Mouse (Mus musculus): Measurements from ENCODE around the gene Rnf2. TPM values are rescaled to one million over a fixed set of nuclear protein-coding genes. Genes with fewer than 3 reads are reported as not detected.
A peak's percentile ranks its signal among the peaks of the same experiment; 100 is the strongest.

The Rnf2 gene
- polyA plus RNA-seq, 1 experiment from 2014 or later = 112 TPM

GRCm38 (mm10) chr1:151510811-151511210 is 10.1 kb upstream of the Rnf2 start:
- H3K27ac ChIP-seq = no peak overlapping the region
- H3K4me3 ChIP-seq = no peak overlapping the region
- no peak overlapping the region for H3K4me2 ChIP-seq
- no peaks in the 10 kb centered on the region for H3K4me1 ChIP-seq
- H3K27me3 ChIP-seq = no peaks in the 10 kb centered on the region
- WGBS = 71% methylated on average over 4 of the region's 4 CpGs
- no peaks in the 10 kb centered on the region for H3K9me3 ChIP-seq (replicated peaks)
- no peak for ATAC-seq
- H3K9ac ChIP-seq = no peak overlapping the region
- no peaks in the 10 kb centered on the region for H3K36me3 ChIP-seq (ENCODE audit: poor library complexity, severe bottlenecking)

GRCm38 (mm10) chr1:151499815-151500501 is 797 bp downstream of the Rnf2 start:
- no peaks in the 10 kb centered on the region for H3K27me3 ChIP-seq
- no peaks in the 10 kb centered on the region for H3K36me3 ChIP-seq (ENCODE audit: poor library complexity, severe bottlenecking)
- H3K27ac ChIP-seq = peak overlapping the region; percentile 96
- peaks cover 28% of the 10 kb centered on the region for H3K4me1 ChIP-seq
- ATAC-seq = peak; percentile 61
- WGBS = 1% methylated on average over 59 of the region's 59 CpGs
- H3K9ac ChIP-seq = peak overlapping the region; percentile 94
- peak overlapping the region; percentile 93 for H3K4me3 ChIP-seq
- peak overlapping the region; percentile 63 for H3K4me2 ChIP-seq
- no peaks in the 10 kb centered on the region for H3K9me3 ChIP-seq (replicated peaks)

GRCm38 (mm10) chr1:151498381-151498780 is 2.4 kb downstream of the Rnf2 start:
- 76% methylated on average over 3 of the region's 3 CpGs for WGBS
- ATAC-seq = no peak
- Histone ChIP-seq H3K4me3 (0 out of 2 replicates have a peak overlapping the region, but pooled peaks have one; percentile 9), H3K9ac (no peak overlapping the region), H3K27me3 (no peaks in the 10 kb centered on the region), H3K9me3 (replicated peaks) (no peaks in the 10 kb centered on the region), H3K4me1 (peaks cover 39% of the 10 kb centered on the region), H3K4me2 (peak overlapping the region; percentile 37; the same call in 1 of the 2 replicates), H3K36me3 (ENCODE audit: poor library complexity, severe bottlenecking) (no peaks in the 10 kb centered on the region), H3K27ac (no peak overlapping the region)

GRCm38 (mm10) chr1:151497942-151498341 is 2.8 kb downstream of the Rnf2 start:
- 56% methylated on average over 2 of the region's 2 CpGs for WGBS
- H3K27me3 ChIP-seq = no peaks in the 10 kb centered on the region
- no peak overlapping the region for H3K27ac ChIP-seq
- H3K36me3 ChIP-seq (ENCODE audit: poor library complexity, severe bottlenecking) = no peaks in the 10 kb centered on the region
- no peak overlapping the region for H3K9ac ChIP-seq
- no peak overlapping the region; the same call in 1 of the 2 replicates for H3K4me3 ChIP-seq
- no peak overlapping the region for H3K4me2 ChIP-seq
- no peaks in the 10 kb centered on the region for H3K9me3 ChIP-seq (replicated peaks)
- H3K4me1 ChIP-seq = peaks cover 42% of the 10 kb centered on the region
- no peak for ATAC-seq

- Histone ChIP-seq H3K9ac (no peak overlapping the region), H3K4me1 (peaks cover 44% of the 10 kb centered on the region), H3K4me3 (no peak overlapping the region), H3K27ac (no peak overlapping the region), H3K9me3 (replicated peaks) (no peaks in the 10 kb centered on the region), H3K36me3 (ENCODE audit: poor library complexity, severe bottlenecking) (no peaks in the 10 kb centered on the region), H3K4me2 (no peak overlapping the region), H3K27me3 (no peaks in the 10 kb centered on the region)
- 90% methylated on average over 8 of the region's 8 CpGs for WGBS
- no peak for ATAC-seq
Observed at GRCm38 (mm10) chr1:151497028-151497427, 3.7 kb downstream of the Rnf2 start.

GRCm38 (mm10) chr1:151495635-151496285 is 5.0 kb downstream of the Rnf2 start:
- Histone ChIP-seq H3K27me3 (no peaks in the 10 kb centered on the region), H3K9me3 (replicated peaks) (no peaks in the 10 kb centered on the region), H3K36me3 (ENCODE audit: poor library complexity, severe bottlenecking) (no peaks in the 10 kb centered on the region), H3K4me3 (no peak overlapping the region), H3K4me2 (no peak overlapping the region), H3K27ac (no peak overlapping the region), H3K9ac (no peak overlapping the region), H3K4me1 (peaks cover 46% of the 10 kb centered on the region)
- 86% methylated on average over 2 of the region's 2 CpGs for WGBS
- no peak for ATAC-seq

- 58% methylated on average over 6 of the region's 6 CpGs for WGBS
- Histone ChIP-seq H3K4me3 (no peak overlapping the region), H3K36me3 (ENCODE audit: poor library complexity, severe bottlenecking) (no peaks in the 10 kb centered on the region), H3K9ac (no peak overlapping the region), H3K27me3 (no peaks in the 10 kb centered on the region), H3K9me3 (replicated peaks) (no peaks in the 10 kb centered on the region), H3K4me1 (peaks cover 51% of the 10 kb centered on the region), H3K27ac (no peak overlapping the region), H3K4me2 (peak overlapping the region; percentile 10; the same call in 1 of the 2 replicates)
- ATAC-seq = no peak
Observed at GRCm38 (mm10) chr1:151494711-151495110, 6.0 kb downstream of the Rnf2 start.

GRCm38 (mm10) chr1:151493826-151494225 is 6.9 kb downstream of the Rnf2 start:
- peaks cover 46% of the 10 kb centered on the region for H3K4me1 ChIP-seq
- no peak overlapping the region for H3K4me3 ChIP-seq
- no peaks in the 10 kb centered on the region for H3K27me3 ChIP-seq
- H3K4me2 ChIP-seq = no peak overlapping the region
- H3K9ac ChIP-seq = no peak overlapping the region
- no peaks in the 10 kb centered on the region for H3K9me3 ChIP-seq (replicated peaks)
- ATAC-seq = no peak
- no peak overlapping the region for H3K27ac ChIP-seq
- H3K36me3 ChIP-seq (ENCODE audit: poor library complexity, severe bottlenecking) = no peaks in the 10 kb centered on the region

- ATAC-seq = no peak
Observed at GRCm38 (mm10) chr1:151492419-151492818, 8.3 kb downstream of the Rnf2 start.

GRCm38 (mm10) chr1:151489806-151490205 is 10.9 kb downstream of the Rnf2 start:
- Histone ChIP-seq H3K27me3 (no peaks in the 10 kb centered on the region), H3K4me3 (no peak overlapping the region), H3K4me2 (no peak overlapping the region), H3K9ac (no peak overlapping the region), H3K9me3 (replicated peaks) (no peaks in the 10 kb centered on the region), H3K4me1 (peaks cover 22% of the 10 kb centered on the region), H3K27ac (no peak overlapping the region), H3K36me3 (ENCODE audit: poor library complexity, severe bottlenecking) (no peaks in the 10 kb centered on the region)
- 82% methylated on average over 6 of the region's 6 CpGs for WGBS
- no peak for ATAC-seq

More at GRCm38 (mm10) chr1:151492419-151492818, 8.3 kb downstream of the Rnf2 start:
- Histone ChIP-seq H3K36me3 (ENCODE audit: poor library complexity, severe bottlenecking) (no peaks in the 10 kb centered on the region), H3K4me2 (no peak overlapping the region), H3K4me1 (peaks cover 36% of the 10 kb centered on the region), H3K9ac (no peak overlapping the region), H3K9me3 (replicated peaks) (no peaks in the 10 kb centered on the region), H3K4me3 (no peak overlapping the region), H3K27ac (no peak overlapping the region), H3K27me3 (no peaks in the 10 kb centered on the region)
- 52% methylated on average over 1 of the region's 1 CpGs for WGBS

GRCm38 (mm10) chr1:151484754-151485153 is 16.0 kb downstream of the Rnf2 start:
- Histone ChIP-seq H3K4me2 (no peak overlapping the region), H3K27me3 (no peaks in the 10 kb centered on the region), H3K4me3 (no peak overlapping the region), H3K36me3 (ENCODE audit: poor library complexity, severe bottlenecking) (peaks cover 11% of the 10 kb centered on the region), H3K4me1 (0 out of 2 replicates have a peak, but pooled peaks cover under 1% of the 10 kb centered on the region), H3K9ac (no peak overlapping the region), H3K27ac (no peak overlapping the region), H3K9me3 (replicated peaks) (no peaks in the 10 kb centered on the region)
- WGBS = 94% methylated on average over 5 of the region's 5 CpGs
- ATAC-seq = no peak

GRCm38 (mm10) chr1:151483568-151483967 is 17.2 kb downstream of the Rnf2 start:
- no peaks in the 10 kb centered on the region for H3K4me1 ChIP-seq
- H3K36me3 ChIP-seq (ENCODE audit: poor library complexity, severe bottlenecking) = peaks cover 11% of the 10 kb centered on the region
- H3K9ac ChIP-seq = no peak overlapping the region
- no peak overlapping the region for H3K4me3 ChIP-seq
- 62% methylated on average over 1 of the region's 1 CpGs for whole genome bisulfite sequencing
- H3K27ac ChIP-seq = no peak overlapping the region
- no peaks in the 10 kb centered on the region for H3K27me3 ChIP-seq
- no peak for ATAC-seq
- H3K9me3 ChIP-seq (replicated peaks) = no peaks in the 10 kb centered on the region
- no peak overlapping the region for H3K4me2 ChIP-seq
